Mouse (Mus musculus) erythroid progenitor cell, adult 5-6 weeks (primary cell): ENCODE results near the gene Acsl4. TPM values are rescaled to one million over a fixed set of nuclear protein-coding genes. Genes with fewer than 3 reads are reported as not detected.
A peak's percentile ranks its signal among the peaks of the same experiment; 100 is the strongest.

Source experiments
- ATAC-seq: replicated peaks from 2 replicates; pipeline ENCODE4 v1.8.0; 2016; ENCODE audit warnings: moderate number of reproducible peaks, mild to moderate bottlenecking, moderate TSS enrichment, inconsistent platforms; ENCODE audit not compliant: poor library complexity, low FRiP score, severe bottlenecking
- total RNA-seq, 2 experiments: library from RNA; stranded (forward) in 1 of 2; stranded (reverse) in 1 of 2; fragments of 150-400 nt in 1 of 2; fragments of 186-747, 209-891 nt in 1 of 2; gene quantifications; 2 replicates each; pipeline versions ENCODE4 v1.2.3 to v1.2.4; 2015 to 2017; ENCODE audit warnings: low replicate concordance in 2 of 2

The Acsl4 gene
- 22.7 and 33.5 TPM in 2 replicates for total RNA-seq (2015; ENCODE audit: low replicate concordance)
- 22.7 and 27.5 TPM in 2 replicates for total RNA-seq (2017; ENCODE audit: low replicate concordance)

GRCm38 (mm10) chrX:142390247-142390908 is at the start of gene Acsl4:
Gene Acsl4 (minus strand): TSS chrX:142390535.
- ATAC-seq, result peak; percentile 94

GRCm38 (mm10) chrX:142437971-142438504 is 47.7 kb upstream of the Acsl4 start:
- ATAC-seq, result no peak

GRCm38 (mm10) chrX:142432846-142433245 is 42.5 kb upstream of the Acsl4 start:
- no peak for ATAC-seq

GRCm38 (mm10) chrX:142427111-142427510 is 36.8 kb upstream of the Acsl4 start:
- no peak for ATAC-seq

GRCm38 (mm10) chrX:142426628-142427027 is 36.3 kb upstream of the Acsl4 start:
- no peak for ATAC-seq

- ATAC-seq, result no peak
These were observed 23.5 kb upstream of the Acsl4 start for GRCm38 (mm10) chrX:142413884-142414283.

GRCm38 (mm10) chrX:142410060-142410459 is 19.7 kb upstream of the Acsl4 start:
- no peak for ATAC-seq

- no peak for ATAC-seq
These were observed 19.0 kb upstream of the Acsl4 start for GRCm38 (mm10) chrX:142409338-142409737.

GRCm38 (mm10) chrX:142403114-142403513 is 12.8 kb upstream of the Acsl4 start:
- ATAC-seq, result no peak

- no peak for ATAC-seq
These were observed 8.3 kb upstream of the Acsl4 start for GRCm38 (mm10) chrX:142398621-142399020.

- peak; percentile 39 for ATAC-seq
These were observed 552 bp upstream of the Acsl4 start for GRCm38 (mm10) chrX:142390909-142391265.

GRCm38 (mm10) chrX:142389581-142390159 is 665 bp downstream of the Acsl4 start:
- ATAC-seq, result no peak; the same call in 1 of the 2 replicates

- ATAC-seq, result no peak
These were observed 2.2 kb downstream of the Acsl4 start for GRCm38 (mm10) chrX:142388141-142388540.

- no peak for ATAC-seq
These were observed 2.7 kb downstream of the Acsl4 start for GRCm38 (mm10) chrX:142387634-142388033.

- peak; percentile 99 for ATAC-seq
These were observed 5.4 kb downstream of the Acsl4 start for GRCm38 (mm10) chrX:142384918-142385317.

- ATAC-seq, result no peak
These were observed 10.4 kb downstream of the Acsl4 start for GRCm38 (mm10) chrX:142379894-142380293.

- no peak for ATAC-seq
These were observed 12.3 kb downstream of the Acsl4 start for GRCm38 (mm10) chrX:142378048-142378447.

- no peak for ATAC-seq
These were observed 13.0 kb downstream of the Acsl4 start for GRCm38 (mm10) chrX:142377358-142377757.

GRCm38 (mm10) chrX:142376747-142377146 is 13.6 kb downstream of the Acsl4 start:
- ATAC-seq, result no peak

GRCm38 (mm10) chrX:142375519-142375918 is 14.8 kb downstream of the Acsl4 start:
- no peak for ATAC-seq

- ATAC-seq, result peak; percentile 79
These were observed 17.9 kb downstream of the Acsl4 start for GRCm38 (mm10) chrX:142372393-142372792.
